Mouse (Mus musculus): ENCODE measurements at regions not wholly inside any gene's neighbourhood (a gene's known extent, or its start where the extent isn't known, plus 50 kb on each side); places are given as distances from the start of the nearest gene placed in this dataset.

GRCm38 (mm10) chr10:39218151-39218550 is 54.6 kb upstream of the Ccn6 start:
- DNase-seq (ENCODE audit: low spot score): no peak

- DNase-seq (ENCODE audit: low spot score): no peak
These were observed 52.7 kb upstream of the Ccn6 start for GRCm38 (mm10) chr10:39216142-39216904.

- DNase-seq (ENCODE audit: low spot score): no peak
These were observed 51.0 kb upstream of the Ccn6 start for GRCm38 (mm10) chr10:39214563-39214962.
